Mouse (Mus musculus): ENCODE measurements around the gene Mal. TPM values are rescaled to one million over a fixed set of nuclear protein-coding genes. Genes with fewer than 3 reads are reported as not detected.

Gene Mal
- 0.37 and 1.2 TPM in 2 replicates for polyA plus RNA-seq (2012; rRNA removed)

DNA sequence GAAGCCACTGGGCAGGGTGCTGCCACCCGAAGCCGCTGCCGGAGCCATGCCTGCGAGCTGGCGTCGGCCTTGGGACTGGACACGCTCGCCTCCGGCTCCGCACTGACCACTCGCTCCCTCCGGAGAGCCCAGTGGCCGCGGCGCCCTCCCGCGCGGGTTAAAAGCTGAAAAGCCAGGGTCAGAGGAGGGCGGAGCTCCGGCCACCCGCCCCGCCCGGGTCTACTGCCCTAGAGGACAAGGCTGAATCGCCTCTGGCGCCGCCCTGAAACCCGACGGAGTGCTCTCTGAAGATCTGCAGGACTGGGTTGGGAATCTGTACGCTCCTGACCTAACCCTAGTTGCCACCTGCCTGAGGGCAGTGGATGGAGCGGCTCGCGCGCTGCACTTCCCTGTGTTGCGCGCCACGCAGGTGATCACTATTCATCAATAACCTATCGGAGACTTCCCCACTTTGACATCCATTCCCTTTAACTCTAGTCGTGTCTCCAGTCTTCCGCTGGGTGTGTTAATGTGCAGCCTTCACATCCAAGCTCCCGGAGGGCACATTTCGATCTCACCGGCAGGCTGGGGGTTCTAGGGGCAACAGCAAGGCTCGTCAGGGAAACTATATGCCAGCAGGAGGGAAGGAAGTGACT, at the start of gene Mal:
Mal (minus strand) TSS at position 610 of the 635 bp plus-strand sequence.
- Histone ChIP-seq H3K4me1 (replicated peaks; ENCODE audit: control insufficient read depth, insufficient read depth, low read length) (no peaks in the 10 kb centered on the region), H3K36me3 (ENCODE audit: control insufficient read depth, insufficient read depth, low read length) (no peaks in the 10 kb centered on the region), H3K27me3 (ENCODE audit: control insufficient read depth, insufficient read depth, low read length) (peaks cover 9% of the 10 kb centered on the region), H3K4me3 (ENCODE audit: control insufficient read depth, insufficient read depth, low read length) (no peak within 1 kb of the TSS), H3K27ac (ENCODE audit: control insufficient read depth, insufficient read depth, low read length) (no peak within 1 kb of the TSS)
- 4% methylated on average over 43 of the region's 43 CpGs for WGBS
- no peak for DNase-seq
- TF ChIP-seq POLR2A (IDR thresholded peaks at IDR 0.05; ENCODE audit: control insufficient read depth, extremely low read depth, insufficient read depth, low read length, poor library complexity), result no peak
- no peak for TF ChIP-seq CTCF (IDR thresholded peaks at IDR 0.05; ENCODE audit: borderline replicate concordance, control insufficient read depth, extremely low read depth, insufficient read depth, low read length, poor library complexity)

DNA sequence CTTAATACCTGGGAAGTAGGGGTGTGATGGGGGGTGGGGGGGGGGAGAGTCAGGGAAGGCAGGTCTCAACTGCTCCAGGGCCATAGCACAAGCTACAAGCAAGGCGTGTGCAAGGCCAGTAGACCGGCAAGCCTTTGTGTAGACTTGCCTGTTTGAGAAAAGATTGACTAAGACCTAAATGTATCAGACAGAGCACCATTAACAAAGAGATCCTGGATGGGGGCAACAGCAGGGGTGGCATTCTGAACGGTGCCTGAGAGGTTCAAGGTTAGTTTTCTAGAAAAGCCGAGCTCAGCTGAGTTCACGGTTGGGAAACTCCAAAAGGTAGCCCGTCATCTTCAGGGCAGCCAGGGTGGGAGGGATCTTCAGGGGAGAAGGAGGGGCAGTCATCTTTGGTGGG, 48.8 kb upstream of the Mal start:
- no peak for DNase-seq
- WGBS, result 92% methylated on average over 6 of the region's 6 CpGs
- H3K27me3 ChIP-seq (ENCODE audit: control insufficient read depth, insufficient read depth, low read length), result no peaks in the 10 kb centered on the region
- no peak overlapping the region for H3K27ac ChIP-seq (ENCODE audit: control insufficient read depth, insufficient read depth, low read length)
- no peaks in the 10 kb centered on the region for H3K4me1 ChIP-seq (replicated peaks; ENCODE audit: control insufficient read depth, insufficient read depth, low read length)
- no peaks in the 10 kb centered on the region for H3K36me3 ChIP-seq (ENCODE audit: control insufficient read depth, insufficient read depth, low read length)
- TF ChIP-seq CTCF (IDR thresholded peaks at IDR 0.05; ENCODE audit: borderline replicate concordance, control insufficient read depth, extremely low read depth, insufficient read depth, low read length, poor library complexity) (no peak), POLR2A (IDR thresholded peaks at IDR 0.05; ENCODE audit: control insufficient read depth, extremely low read depth, insufficient read depth, low read length, poor library complexity) (no peak)
- no peak overlapping the region for H3K4me3 ChIP-seq (ENCODE audit: control insufficient read depth, insufficient read depth, low read length)

DNA sequence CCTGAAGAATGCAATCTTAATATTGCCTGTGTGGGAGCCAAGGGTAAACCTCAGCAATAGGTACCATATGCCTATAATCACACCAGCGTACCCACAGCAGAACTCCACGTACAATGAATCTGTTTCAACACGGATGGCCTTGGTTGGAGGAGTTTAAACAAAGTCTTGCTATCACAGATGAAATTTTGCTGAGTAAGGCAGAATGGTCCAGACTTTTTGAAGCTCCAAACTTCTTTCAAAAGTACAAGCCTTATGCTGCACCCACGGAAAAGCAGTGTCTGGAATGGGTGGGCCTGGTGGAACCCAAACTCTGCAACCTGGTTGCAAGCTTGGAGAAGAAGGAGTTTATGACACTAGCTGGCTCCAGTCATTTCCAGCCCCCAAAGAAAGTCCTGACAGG, 32.7 kb upstream of the Mal start:
- WGBS, result 90% methylated on average over 4 of the region's 4 CpGs
- H3K4me3 ChIP-seq (ENCODE audit: control insufficient read depth, insufficient read depth, low read length), result no peak overlapping the region
- H3K4me1 ChIP-seq (replicated peaks; ENCODE audit: control insufficient read depth, insufficient read depth, low read length), result no peaks in the 10 kb centered on the region
- no peak for TF ChIP-seq POLR2A (IDR thresholded peaks at IDR 0.05; ENCODE audit: control insufficient read depth, extremely low read depth, insufficient read depth, low read length, poor library complexity)
- TF ChIP-seq CTCF (IDR thresholded peaks at IDR 0.05; ENCODE audit: borderline replicate concordance, control insufficient read depth, extremely low read depth, insufficient read depth, low read length, poor library complexity), result no peak
- no peak for DNase-seq
- H3K27ac ChIP-seq (ENCODE audit: control insufficient read depth, insufficient read depth, low read length), result no peak overlapping the region
- H3K27me3 ChIP-seq (ENCODE audit: control insufficient read depth, insufficient read depth, low read length), result no peaks in the 10 kb centered on the region
- no peaks in the 10 kb centered on the region for H3K36me3 ChIP-seq (ENCODE audit: control insufficient read depth, insufficient read depth, low read length)

DNA sequence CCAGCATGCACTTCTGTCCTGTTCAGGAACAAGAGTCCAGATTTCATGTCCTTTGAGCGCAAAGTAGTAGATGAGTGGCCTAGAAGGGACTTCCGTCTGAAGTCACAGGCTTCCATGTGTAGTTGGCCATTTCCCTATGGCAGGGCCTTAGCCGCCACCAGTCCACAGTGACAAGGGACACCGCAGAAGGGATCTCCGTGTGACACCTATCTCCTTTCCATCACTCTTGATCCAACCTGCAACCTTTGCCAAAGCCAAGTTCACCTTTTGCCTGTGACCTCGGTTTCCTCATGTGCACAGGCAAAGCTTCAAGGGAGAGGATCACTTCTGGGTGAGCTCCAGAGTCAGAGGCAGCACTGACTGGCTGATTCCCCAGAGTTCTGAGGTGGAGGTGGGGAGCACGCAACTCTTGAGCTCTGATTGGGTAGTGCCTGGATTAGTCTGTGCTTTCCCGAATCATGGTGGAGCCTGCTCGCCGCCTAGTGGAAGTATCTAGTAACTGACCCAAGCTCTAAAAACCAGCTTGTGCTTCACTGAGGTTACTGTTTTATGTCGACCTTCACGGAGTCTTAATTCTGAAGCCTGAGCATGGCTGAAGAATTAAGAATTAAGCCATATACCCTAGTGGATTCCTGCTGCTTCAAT, 27.3 kb upstream of the Mal start:
- Histone ChIP-seq H3K27ac (ENCODE audit: control insufficient read depth, insufficient read depth, low read length) (no peak overlapping the region), H3K36me3 (ENCODE audit: control insufficient read depth, insufficient read depth, low read length) (no peaks in the 10 kb centered on the region), H3K27me3 (ENCODE audit: control insufficient read depth, insufficient read depth, low read length) (no peaks in the 10 kb centered on the region), H3K4me1 (replicated peaks; ENCODE audit: control insufficient read depth, insufficient read depth, low read length) (no peaks in the 10 kb centered on the region), H3K4me3 (ENCODE audit: control insufficient read depth, insufficient read depth, low read length) (no peak overlapping the region)
- TF ChIP-seq POLR2A (IDR thresholded peaks at IDR 0.05; ENCODE audit: control insufficient read depth, extremely low read depth, insufficient read depth, low read length, poor library complexity) (no peak), CTCF (IDR thresholded peaks at IDR 0.05; ENCODE audit: borderline replicate concordance, control insufficient read depth, extremely low read depth, insufficient read depth, low read length, poor library complexity) (no peak)
- 43% methylated on average over 12 of the region's 12 CpGs for WGBS
- DNase-seq, result peak; percentile 41

DNA sequence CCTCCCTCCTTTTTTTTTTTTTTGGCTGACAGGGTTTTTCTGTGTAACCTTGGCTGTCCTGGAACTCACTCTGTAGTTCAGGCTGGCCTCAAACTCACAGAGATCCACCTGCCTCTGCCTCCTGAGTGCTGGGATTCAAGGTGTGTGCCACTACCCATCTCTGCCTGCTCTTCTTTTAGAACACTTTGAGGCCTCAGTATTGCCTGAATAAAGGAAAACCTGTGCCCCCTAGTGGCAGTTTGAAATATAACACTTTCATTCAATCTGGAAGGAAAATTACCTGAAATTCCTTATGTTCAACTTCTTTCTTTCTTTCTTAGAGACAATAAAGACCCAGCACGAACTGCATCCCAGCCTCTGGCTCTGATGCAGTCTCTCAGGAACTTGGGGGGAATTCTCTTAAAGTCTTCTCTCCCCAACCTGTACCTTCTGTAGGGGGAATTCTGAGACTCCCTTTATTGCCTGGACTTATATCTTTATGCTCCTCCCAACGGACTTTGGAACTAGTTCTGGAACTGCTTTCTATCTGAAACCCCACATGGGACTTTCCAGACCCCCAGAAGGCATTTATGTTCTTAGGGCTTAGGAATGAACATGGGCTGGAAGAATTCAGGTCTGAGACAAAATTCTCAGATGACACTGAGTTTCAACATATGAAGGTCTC, 11.5 kb upstream of the Mal start:
- DNase-seq, result peak; percentile 33
- no peak overlapping the region for H3K27ac ChIP-seq (ENCODE audit: control insufficient read depth, insufficient read depth, low read length)
- no peak overlapping the region for H3K4me3 ChIP-seq (ENCODE audit: control insufficient read depth, insufficient read depth, low read length)
- no peaks in the 10 kb centered on the region for H3K27me3 ChIP-seq (ENCODE audit: control insufficient read depth, insufficient read depth, low read length)
- WGBS, result 27% methylated on average over 2 of the region's 2 CpGs
- H3K36me3 ChIP-seq (ENCODE audit: control insufficient read depth, insufficient read depth, low read length), result no peaks in the 10 kb centered on the region
- H3K4me1 ChIP-seq (replicated peaks; ENCODE audit: control insufficient read depth, insufficient read depth, low read length), result no peaks in the 10 kb centered on the region
- no peak for TF ChIP-seq POLR2A (IDR thresholded peaks at IDR 0.05; ENCODE audit: control insufficient read depth, extremely low read depth, insufficient read depth, low read length, poor library complexity)
- no peak for TF ChIP-seq CTCF (IDR thresholded peaks at IDR 0.05; ENCODE audit: borderline replicate concordance, control insufficient read depth, extremely low read depth, insufficient read depth, low read length, poor library complexity)

DNA sequence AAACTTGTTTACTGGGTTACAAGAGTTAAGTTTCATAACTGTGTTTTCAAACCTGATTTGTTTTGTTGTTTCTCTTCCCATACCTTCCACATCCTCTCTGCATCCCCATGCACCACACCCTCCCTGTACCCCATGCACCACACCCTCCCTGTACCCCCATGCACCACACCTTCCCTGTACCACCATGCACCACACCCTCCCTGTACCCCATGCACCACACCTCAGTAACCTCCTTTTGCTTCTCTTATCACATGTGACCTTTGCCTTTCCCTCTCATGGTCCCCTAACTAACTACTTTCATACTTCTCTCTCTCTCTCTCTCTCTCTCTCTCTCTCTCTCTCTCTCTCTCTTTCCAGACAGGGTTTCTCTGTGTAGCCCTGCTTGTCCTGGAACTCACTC, 10.5 kb upstream of the Mal start:
- no peak overlapping the region for H3K4me3 ChIP-seq (ENCODE audit: control insufficient read depth, insufficient read depth, low read length)
- no peak for TF ChIP-seq POLR2A (IDR thresholded peaks at IDR 0.05; ENCODE audit: control insufficient read depth, extremely low read depth, insufficient read depth, low read length, poor library complexity)
- no peak overlapping the region for H3K27ac ChIP-seq (ENCODE audit: control insufficient read depth, insufficient read depth, low read length)
- no peaks in the 10 kb centered on the region for H3K4me1 ChIP-seq (replicated peaks; ENCODE audit: control insufficient read depth, insufficient read depth, low read length)
- no peaks in the 10 kb centered on the region for H3K36me3 ChIP-seq (ENCODE audit: control insufficient read depth, insufficient read depth, low read length)
- no peak for DNase-seq
- no peaks in the 10 kb centered on the region for H3K27me3 ChIP-seq (ENCODE audit: control insufficient read depth, insufficient read depth, low read length)

All from thymus, adult 2 months (tissue).